Mouse (Mus musculus): ENCODE results near the gene Wasf2.

Gene Wasf2

DNA sequence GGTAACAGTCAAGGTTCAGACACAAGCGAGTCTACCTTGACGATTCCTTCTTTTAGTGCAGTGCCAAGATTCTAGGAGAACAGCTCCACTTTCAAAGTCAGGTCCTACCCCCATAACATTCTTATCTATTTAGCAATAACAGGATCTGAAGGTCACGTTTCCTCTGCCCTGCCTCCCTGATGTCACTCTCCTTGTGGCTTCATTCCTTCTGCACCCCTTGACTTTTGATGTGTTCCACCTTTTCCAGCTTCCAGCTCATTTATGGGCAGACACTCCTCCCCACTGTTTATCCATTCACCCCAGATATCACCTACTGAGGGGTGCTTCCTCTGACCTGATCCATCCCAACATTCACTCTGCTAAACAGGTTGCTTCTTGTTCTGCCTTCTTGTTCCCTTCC, 3.2 kb upstream of the Wasf2 start:
- DNase-seq (ENCODE audit: low spot score), result no peak

GRCm38 (mm10) chr4:133127894-133128293, 2.4 kb upstream of the Wasf2 start:
- DNase-seq (ENCODE audit: low spot score), result no peak

GRCm38 (mm10) chr4:133129391-133129790, 914 bp upstream of the Wasf2 start:
- no peak for DNase-seq (ENCODE audit: low spot score)

GRCm38 (mm10) chr4:133130890-133131741, 811 bp downstream of the Wasf2 start:
- no peak for DNase-seq (ENCODE audit: low spot score)

- DNase-seq (ENCODE audit: low spot score), result no peak
Observed at GRCm38 (mm10) chr4:133132027-133132426, 1.7 kb downstream of the Wasf2 start.

- DNase-seq (ENCODE audit: low spot score), result no peak
Observed at GRCm38 (mm10) chr4:133136946-133137345, 6.6 kb downstream of the Wasf2 start.

- DNase-seq (ENCODE audit: low spot score), result no peak
Observed at GRCm38 (mm10) chr4:133138971-133139370, 8.7 kb downstream of the Wasf2 start.

GRCm38 (mm10) chr4:133155006-133155405, 24.7 kb downstream of the Wasf2 start:
- no peak for DNase-seq (ENCODE audit: low spot score)

- DNase-seq (ENCODE audit: low spot score), result no peak
Observed at GRCm38 (mm10) chr4:133155726-133156125, 25.4 kb downstream of the Wasf2 start.

DNA sequence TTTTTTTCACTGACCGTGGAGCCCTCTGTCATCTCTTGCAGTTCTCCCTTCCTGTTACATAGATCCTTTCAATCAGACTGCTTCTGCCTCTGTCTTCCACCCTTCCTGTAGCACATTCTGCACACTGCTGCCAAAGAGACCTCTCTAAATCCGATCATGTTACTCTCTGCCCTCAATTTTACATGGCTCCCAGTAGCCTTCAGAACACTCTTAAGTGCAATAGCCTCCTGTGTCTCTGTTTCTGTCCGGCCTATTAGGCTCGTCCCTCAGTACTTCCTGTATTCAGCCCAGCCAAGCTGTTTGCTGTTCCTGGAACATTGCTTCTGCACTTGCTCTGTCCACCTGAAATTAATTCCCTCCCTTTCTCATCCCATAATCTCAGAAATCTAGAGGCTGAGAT, 26.1 kb downstream of the Wasf2 start:
- DNase-seq (ENCODE audit: low spot score), result no peak

- DNase-seq (ENCODE audit: low spot score), result no peak
Observed at GRCm38 (mm10) chr4:133156831-133157230, 26.5 kb downstream of the Wasf2 start.

- DNase-seq (ENCODE audit: low spot score), result no peak
Observed at GRCm38 (mm10) chr4:133159127-133159526, 28.8 kb downstream of the Wasf2 start.

DNA sequence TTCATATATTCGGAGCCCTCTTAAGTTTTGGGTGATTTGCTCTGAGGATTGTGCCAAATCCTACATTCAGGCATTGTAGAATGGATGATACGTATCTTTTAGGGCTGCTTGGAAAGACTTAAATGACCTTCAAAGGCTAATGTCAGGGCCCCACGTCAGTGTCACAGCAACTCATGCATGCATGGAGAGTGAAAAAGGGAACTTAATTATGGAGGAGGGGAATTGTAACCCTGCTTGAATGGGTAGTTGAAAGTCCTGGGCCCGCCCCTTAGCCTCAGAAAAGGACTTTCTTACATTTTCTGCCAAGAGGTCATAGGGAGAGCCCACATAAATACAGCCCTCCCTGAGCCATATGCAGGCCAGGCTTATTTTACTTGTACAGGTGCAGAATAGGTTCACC, 29.3 kb downstream of the Wasf2 start:
- DNase-seq (ENCODE audit: low spot score), result no peak

DNA sequence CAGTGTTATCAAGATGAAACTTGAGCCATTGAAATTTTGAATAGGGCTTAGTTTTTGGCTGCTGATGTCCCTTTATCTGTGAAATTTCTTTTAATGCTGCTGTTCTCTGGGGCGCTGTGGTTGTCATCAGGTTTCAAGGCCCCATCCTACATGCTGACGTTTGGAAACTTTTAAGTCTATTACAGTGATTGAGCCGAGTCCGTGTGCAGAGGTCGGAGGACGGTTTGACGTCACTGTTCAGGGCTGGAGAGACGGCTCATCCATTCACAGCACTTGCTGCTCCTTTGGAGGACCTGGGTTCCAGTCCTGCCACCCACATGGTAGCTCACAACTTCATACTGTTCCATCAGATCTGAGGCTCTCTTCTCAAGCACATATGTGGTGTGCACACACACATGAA, 29.9 kb downstream of the Wasf2 start:
- no peak for DNase-seq (ENCODE audit: low spot score)

DNA sequence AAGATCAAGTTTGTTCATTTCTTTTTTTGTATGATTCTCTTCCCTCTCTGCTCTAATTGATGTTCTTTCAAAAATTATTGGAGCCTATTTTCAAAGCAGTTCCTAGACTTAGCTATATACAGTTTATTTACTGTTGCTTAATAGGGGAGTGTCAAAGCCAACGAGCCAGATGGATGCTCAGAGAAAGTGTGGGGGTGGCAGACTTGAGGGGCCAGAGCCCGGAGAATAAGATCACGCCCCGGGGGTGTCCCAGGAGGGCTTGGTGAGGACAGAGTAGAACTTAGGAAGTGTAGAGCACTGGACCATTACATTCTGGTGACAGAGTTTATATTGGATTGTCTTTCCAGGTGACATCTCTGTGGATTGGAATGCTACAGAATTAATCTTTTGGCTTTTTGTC, 30.5 kb downstream of the Wasf2 start:
- DNase-seq (ENCODE audit: low spot score), result no peak

- no peak for DNase-seq (ENCODE audit: low spot score)
Observed at GRCm38 (mm10) chr4:133162196-133162595, 31.9 kb downstream of the Wasf2 start.

DNA sequence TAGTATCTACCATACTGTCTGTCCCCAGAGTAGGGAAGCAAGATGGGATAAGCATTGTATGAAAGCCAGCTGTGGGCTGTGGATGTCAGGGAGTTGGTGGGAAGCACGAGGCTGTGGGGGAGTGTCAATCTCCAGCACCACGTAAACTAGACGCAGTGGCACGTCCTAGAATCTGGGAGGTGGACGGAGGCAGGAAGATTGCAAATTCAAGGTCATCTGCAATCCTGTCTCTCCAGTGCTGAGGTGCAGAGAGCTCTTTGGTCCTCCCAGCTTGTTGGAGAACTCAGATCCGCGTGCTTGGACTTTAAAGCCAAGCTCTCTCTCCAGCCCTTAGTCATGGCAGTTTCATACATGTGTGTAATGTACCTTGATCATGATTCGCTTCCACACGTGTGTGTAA, 36.5 kb downstream of the Wasf2 start:
- no peak for DNase-seq (ENCODE audit: low spot score)

- no peak for DNase-seq (ENCODE audit: low spot score)
Observed at GRCm38 (mm10) chr4:133169237-133170055, 39.1 kb downstream of the Wasf2 start.

- DNase-seq (ENCODE audit: low spot score), result no peak
Observed at GRCm38 (mm10) chr4:133170056-133170524, 39.8 kb downstream of the Wasf2 start.

GRCm38 (mm10) chr4:133170616-133171015, 40.3 kb downstream of the Wasf2 start:
- DNase-seq (ENCODE audit: low spot score), result no peak

GRCm38 (mm10) chr4:133172451-133172850, 42.1 kb downstream of the Wasf2 start:
- DNase-seq (ENCODE audit: low spot score), result no peak

DNA sequence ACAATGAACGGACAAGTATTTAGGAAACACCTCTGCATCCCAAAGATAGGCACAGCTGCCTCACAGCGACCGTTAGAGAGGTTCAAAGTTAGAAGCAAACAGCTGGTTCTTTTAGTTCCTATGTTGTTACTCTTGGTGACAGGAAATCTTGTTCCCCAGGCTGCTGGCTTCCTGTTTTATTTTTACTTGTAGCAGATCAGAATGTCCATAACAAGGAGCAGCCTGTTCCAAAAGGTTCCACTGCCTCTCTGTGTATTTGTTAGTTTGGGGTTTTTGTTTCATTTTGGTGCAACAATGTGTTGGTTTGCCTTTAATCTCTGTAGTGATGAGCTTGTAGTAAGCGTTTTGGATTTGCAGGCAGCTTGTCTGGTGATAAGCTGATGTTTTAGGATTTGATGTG, 44.1 kb downstream of the Wasf2 start:
- DNase-seq (ENCODE audit: low spot score), result no peak

GRCm38 (mm10) chr4:133175274-133175673, 45.0 kb downstream of the Wasf2 start:
- DNase-seq (ENCODE audit: low spot score), result no peak

Data from left cerebral cortex, adult 11 months (tissue).